Mouse (Mus musculus): ENCODE measurements at regions not wholly inside any gene's neighbourhood (a gene's known extent, or its start where the extent isn't known, plus 50 kb on each side); places are given as distances from the start of the nearest gene placed in this dataset.

DNA sequence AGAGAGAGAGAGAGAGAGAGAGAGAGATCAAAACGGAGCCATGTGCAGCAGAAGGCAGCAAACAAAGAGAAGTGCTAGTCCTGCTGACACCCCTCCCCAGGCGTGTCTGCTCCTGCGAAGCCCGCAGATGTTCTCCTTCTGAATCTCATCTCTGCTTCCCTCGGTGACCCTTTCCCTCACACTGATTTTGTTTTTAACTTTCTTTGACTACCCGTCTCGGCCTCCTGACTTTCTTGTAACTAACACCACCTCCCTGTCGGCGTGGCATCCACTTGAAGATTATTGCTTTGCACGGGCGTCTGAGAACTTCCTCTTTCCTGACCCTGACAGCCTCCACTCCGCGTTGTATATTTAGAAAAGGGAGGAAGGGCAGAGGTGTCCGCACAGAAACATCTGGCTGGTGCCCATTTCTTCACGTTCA, 654.3 kb downstream of the Adgrl2 start:
- no peak for DNase-seq (ENCODE audit: low spot score in 2 of 2)

DNA sequence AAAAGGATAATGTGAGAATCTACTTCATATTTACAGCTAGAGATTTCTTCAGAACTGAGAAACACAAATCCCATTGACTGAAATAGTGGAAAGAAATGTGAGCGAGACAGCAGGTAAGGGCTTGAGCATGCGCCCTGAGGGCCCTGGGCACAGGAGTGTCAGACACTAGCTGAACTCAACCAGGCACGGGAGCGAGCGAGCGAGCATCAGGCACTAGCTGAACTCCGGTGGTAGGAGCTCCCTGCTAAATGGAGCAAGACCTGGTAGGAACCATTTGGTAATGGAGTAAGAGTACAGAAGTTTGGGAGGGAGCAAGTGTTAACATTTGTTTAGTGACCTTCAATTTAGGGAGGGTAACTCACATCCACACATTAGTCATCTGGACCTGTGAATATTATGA, 654.7 kb downstream of the Adgrl2 start:
- no peak for DNase-seq (ENCODE audit: low spot score in 2 of 2)

DNA sequence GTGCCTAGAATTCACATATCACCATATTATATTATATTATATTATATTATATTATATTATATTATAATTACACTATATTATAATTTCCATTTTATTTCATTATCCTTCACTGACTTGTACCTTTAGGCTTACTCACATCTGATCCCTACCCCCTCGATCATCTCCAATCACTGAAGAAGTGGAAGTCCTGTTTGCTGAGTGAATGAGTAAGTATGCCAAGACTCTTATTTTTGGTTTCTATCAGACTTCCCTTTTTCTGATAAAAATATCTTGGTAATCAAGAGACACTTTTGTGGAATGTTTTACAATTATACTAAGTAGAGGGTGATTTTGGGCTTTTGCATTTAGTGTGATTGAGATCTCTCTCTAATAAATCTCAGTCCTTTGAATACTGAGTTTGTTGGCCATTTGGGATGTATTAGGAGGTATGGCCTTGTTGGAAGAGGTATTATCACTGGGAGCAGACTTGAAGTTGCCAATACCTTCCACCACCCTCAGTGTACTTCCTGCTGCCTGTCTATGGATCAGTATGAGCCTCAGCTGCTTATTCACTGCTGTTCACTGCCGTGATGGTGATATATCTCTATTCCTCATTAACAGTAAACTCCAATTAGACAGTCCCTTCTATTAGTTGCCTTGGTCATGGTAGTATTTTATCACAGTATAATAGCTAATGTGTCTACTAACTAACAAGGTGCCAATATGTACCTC, 665.3 kb downstream of the Adgrl2 start:
- no peak for DNase-seq (ENCODE audit: low spot score in 2 of 2)

DNA sequence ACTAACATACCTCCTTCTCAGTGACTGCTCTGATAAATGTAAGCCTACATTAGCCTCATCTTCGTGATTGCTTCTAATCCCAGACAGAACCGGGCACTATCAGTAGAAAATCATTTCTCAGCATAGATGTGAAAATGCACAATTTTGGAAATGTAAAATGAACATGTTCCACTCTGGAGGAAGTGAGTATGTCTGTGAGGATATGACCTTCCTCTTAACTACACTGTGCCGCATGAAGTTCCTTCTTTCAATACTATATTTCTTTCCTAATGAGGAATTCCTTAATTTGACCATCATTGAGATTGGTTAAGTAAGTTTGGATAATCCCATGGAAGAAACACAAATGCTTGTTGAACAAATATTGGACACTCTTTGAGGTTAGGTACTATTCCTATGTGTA, 668.5 kb downstream of the Adgrl2 start:
- no peak for DNase-seq (ENCODE audit: low spot score in 2 of 2)

DNA sequence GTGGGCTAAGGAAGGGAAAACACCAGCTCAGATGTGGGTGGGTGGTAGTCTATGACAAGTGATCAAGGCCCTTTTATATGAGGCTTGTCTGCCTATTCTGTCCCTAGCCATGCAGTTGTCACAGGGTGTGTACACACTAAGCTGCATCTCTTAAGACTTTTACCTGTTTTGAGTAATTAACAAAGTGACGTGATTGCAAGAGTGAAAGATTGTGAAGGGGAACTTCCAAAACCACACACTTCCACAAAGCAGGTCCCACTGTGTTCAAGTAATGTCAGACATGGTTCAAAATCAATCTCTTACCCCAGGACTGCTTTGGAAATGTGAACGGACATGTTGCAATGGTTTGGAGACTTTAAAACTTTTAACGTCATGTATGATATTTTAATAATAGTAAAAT, 674.2 kb downstream of the Adgrl2 start:
- no peak for DNase-seq (ENCODE audit: low spot score in 2 of 2)

DNA sequence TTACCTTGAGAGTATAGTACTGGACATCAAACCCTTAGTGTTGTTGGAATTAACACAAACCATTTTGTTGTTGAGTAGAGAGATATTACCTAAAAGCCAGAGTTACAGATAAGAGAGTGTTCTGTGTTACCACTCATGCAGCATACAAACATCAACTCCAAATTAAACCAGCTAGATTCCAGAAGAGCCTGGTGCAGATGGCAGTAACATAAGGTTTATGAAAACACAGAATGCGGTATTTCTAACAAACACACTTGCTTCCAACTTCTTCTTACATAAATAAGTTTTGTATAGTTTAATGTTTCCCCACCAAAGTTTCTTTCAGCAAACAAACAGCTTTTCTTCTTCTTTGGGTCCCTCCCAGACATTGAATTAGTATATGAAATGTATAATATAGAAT, 675.1 kb downstream of the Adgrl2 start:
- DNase-seq (ENCODE audit: low spot score in 2 of 2): no peak

DNA sequence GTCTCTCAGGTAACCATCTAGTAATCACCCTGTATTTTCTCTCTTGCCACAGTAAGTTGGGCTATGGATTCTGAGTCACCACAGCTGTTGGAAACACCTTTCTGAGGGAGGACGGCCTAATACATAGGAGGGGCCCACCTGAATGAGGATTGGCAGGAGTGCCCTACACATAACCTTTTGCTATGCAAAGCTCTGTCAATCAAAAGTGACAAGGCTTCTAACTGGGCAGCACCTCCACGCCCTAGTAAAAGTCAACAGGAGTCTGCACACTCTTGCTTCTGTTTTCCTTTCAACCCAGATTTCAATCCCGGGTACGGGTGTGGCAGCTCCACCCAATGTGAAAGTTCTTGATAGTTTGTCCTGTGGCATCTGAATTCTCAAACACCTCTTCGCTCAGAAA, 694.8 kb downstream of the Adgrl2 start:
- DNase-seq (ENCODE audit: low spot score in 2 of 2): no peak

DNA sequence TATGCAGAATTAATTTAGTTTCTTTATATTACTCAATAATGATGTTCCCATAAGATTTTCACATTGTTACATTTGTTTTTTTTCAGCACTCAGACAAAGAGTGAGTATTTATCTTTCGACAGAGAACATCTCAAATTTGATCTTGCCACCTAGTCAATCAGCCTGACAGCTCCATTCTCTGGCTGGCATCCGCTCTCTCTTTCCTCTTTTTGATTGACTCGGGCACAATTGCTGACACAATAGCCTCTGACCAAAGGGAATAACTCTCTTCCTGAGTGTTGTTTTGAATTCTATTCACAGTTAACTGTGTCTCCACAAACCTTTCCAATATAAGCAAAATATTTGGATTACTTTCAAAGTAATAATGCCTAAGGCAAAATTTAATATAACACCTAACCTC, 711.4 kb downstream of the Adgrl2 start:
- DNase-seq (ENCODE audit: low spot score in 2 of 2): no peak

DNA sequence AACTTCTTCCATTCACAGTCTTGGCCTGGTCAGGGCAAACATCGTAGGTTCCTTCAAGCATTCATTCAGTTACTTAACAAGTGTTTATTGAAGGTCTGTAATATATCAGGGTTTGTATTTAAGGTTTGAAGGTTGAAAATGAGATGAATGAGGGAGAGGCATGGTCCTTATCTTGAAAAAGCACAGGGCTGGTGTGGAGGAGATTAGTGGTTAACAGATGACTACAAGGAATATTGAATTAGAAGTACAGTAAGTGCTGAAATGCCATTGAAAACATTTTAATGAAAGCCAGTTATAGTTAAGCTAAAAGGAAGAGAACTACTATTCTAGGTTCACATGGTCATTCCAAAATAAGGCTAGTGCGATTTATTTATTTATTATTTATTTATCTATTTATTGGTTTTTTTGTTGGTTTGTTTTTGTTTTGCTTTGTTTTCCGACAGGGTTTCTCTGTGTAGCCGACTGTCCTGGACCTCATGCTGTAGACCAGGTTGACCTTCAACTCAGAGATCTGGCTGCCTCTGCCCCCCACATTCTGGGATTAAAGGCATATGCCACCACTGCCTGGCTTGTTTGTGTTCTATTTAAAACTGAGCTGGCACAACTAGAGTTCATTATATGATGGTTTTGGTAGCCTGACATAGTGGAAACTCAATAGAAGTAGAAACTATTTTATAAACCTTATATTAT, 718.1 kb downstream of the Adgrl2 start:
- no peak for DNase-seq (ENCODE audit: low spot score in 2 of 2)

DNA sequence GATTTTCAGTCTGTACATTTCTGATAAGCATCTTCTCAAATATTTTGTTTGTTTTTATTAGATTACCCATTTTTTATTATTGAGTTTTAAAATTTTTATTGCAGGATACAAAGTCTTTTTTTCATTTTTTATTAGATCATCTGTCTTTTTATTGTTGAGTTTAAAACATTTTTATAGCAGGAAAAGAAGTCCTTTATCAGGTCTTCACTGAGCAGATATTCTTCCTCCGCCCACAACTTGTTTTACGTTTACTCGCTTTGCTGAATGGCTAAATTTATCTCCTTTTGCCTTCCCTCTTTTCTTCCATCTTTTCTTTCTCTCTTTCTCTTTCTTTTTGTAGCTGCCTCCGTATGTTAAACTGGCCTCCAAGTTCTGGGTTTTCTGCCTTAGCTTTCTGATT, 721.5 kb downstream of the Adgrl2 start:
- DNase-seq (ENCODE audit: low spot score in 2 of 2): no peak

DNA sequence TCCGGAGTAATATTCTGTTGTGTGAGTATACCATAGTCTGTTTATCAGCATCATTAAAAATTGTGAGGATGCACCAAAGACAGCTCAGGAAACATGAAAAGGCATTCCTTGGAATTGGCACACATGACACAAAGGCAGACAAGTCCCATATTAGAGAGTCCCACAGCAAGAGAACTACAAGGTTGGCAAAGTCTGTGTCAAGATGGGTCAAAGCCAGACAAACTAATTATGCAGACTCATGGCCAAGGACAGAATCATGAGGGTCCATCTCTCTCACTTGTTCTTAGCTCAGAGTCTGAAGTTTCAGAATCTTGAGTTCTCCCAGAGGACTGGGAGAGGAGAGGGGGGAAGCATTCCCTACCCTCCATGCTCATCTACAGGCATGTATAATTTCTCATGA, 731.1 kb downstream of the Adgrl2 start:
- no peak for DNase-seq (ENCODE audit: low spot score in 2 of 2)

DNA sequence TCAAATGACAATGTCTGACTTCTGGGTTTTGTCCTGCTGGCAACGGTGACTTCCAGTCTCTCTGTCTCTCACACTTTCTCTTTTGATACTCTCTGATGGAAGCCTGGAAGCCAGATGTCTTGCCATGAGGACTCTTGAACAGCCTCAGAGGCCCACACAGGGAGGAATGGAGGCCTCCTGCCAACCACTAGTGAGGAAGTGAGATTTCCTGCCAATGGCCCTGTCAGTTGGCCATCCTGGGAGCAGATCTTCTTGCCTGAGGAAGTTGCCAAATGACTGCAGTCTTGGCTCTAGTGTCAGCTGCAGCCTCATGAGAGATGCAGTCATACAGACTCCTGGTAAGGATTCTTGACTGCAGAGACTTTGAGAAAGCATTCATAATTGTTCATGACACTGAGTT, 741.7 kb downstream of the Adgrl2 start:
- no peak for DNase-seq (ENCODE audit: low spot score in 2 of 2)

DNA sequence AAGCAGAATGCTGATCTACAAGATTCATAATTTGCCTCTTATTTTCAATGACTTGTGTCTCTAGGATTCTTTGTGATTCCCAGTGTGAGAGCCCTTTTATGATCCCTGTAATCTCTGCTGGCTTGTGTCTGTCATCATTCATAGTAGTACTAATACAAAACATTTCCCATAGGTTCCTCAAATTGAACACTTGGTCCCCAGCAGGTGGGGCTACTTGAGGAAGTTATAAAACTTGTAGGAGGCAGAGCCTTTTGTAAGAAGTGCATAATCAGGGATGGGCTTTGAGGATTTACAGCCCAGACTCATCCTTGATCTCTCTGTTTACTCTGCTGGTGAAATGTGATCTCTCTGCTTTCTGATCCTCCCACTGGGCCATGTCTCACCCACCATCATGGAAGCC, 743.6 kb downstream of the Adgrl2 start:
- DNase-seq (ENCODE audit: low spot score in 2 of 2): no peak

DNA sequence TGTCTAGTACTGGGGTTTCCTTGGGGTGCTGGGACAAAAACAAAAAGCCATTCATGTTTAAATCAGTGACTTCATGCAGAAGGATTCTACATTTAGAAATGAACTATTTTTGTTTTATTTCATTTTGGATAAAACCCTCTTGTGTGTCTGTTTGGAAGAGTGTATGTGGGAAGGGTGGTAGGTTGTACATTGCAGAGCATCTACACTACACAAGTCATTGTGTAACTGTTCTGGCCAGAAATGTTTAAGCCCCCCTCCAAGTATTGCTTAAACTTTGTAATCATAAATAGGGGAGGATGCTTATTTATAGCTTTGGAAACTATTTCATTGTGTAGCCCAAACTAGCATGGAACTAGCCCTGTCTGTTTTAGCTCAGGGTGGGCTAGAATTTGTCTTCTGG, 752.3 kb downstream of the Adgrl2 start:
- no peak for DNase-seq (ENCODE audit: low spot score in 2 of 2)

DNA sequence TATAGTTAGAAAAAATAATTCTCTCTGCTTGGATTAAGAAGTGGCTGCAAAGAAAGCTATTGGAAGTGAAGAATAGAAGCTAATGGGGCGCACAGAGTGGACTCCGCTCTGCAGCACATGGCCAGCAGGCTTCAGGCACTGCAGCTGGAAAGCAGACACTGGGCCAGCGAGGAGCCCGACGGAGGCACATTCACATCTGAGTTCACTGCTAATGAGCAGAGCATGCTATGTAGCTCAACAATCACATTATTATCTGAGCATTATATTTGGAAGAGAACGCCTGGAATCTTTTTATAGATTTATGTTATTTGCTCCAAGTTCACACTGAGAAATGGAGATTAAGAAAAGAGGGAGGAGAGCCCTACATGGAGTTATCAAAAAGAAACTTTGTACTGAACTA, 752.8 kb downstream of the Adgrl2 start:
- no peak for DNase-seq (ENCODE audit: low spot score in 2 of 2)

DNA sequence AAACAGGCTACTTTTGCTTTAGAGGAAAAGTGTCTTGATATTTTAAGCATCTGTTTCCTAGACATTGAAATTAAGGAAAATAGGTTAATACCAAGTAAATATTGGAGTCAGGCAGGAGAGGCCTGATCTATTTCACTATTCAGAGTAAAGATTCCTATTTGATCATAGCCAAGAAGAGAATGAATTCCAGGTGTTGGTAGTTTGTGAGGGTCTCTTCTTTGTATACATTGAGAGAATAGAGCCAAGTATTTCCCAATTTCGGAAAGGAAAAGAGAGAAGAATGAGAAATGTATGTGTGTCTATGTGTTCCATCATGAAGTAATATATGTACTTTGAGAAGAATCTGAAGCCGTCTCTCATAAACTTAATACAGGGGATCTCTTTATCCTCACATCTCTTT, 756.7 kb downstream of the Adgrl2 start:
- DNase-seq (ENCODE audit: low spot score in 2 of 2): no peak

DNA sequence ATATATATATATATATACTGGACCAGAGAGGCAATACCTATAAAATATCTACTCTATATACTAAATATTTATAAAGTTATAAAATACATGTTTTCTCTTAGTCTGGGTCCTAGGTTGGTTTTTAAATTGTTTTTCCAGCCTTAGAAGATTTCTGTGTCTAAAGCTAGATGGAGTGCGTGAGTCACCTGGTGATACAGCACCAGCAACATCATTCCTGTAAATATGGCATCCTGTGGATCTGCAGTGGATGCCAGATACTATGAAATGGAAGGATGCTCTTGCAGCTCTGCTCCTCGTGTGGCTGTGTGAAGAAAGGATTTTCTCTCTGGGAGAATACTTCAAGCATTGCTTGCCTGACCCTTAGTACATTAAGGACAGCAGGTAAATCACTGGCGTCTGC, 761.2 kb downstream of the Adgrl2 start:
- no peak for DNase-seq (ENCODE audit: low spot score in 2 of 2)

DNA sequence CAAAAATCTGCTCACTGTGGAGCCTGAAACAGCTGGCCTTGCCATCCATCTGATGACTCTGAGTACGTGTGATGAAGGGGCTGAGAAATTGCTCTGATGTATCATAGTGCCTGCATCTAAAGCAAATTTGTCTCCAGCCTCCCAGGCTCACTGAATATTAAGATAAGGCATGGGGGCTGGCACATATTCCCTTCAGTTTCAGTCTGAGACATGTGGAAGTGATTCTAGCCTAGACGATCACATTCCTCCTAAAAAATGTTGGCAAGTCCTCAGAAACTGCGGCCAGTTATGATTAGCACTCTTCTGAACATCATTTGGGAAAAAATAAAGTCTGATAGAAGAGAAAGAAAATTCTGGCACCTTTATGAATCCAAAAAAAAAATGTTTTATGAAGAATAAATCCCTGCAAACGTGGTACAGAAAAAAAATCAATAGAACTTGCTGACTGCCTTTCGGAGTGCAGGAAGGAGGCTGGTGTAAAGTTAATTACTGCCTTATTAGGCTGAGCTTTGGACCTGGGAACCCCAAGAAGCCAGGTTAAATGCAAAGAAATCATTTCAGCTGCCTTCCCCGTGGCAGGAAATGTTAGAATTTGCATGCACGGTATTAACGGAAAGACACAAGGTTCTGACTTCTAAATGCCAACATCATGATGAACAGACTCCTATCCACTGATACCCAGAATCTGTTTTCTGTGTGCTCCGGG, 762.2 kb downstream of the Adgrl2 start:
- DNase-seq (ENCODE audit: low spot score in 2 of 2): no peak

DNA sequence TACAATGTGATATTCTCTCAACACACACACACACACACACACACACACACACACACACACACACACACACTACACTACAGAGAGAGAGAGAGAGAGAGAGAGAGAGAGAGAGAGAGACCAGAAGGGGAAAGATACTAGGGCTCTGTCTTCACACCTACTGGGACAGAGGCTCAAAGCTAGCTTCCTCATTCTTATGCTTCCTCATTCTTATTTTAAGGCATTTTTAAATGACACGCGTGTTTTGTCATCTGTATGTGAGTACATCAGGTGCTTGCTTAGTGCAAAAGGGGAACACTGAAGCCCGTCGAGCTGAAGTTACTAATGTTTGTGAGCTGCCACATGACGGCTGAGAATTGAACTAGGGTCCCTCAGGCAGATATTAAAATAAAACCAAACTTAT, 769.5 kb downstream of the Adgrl2 start:
- no peak for DNase-seq (ENCODE audit: low spot score in 2 of 2)

DNA sequence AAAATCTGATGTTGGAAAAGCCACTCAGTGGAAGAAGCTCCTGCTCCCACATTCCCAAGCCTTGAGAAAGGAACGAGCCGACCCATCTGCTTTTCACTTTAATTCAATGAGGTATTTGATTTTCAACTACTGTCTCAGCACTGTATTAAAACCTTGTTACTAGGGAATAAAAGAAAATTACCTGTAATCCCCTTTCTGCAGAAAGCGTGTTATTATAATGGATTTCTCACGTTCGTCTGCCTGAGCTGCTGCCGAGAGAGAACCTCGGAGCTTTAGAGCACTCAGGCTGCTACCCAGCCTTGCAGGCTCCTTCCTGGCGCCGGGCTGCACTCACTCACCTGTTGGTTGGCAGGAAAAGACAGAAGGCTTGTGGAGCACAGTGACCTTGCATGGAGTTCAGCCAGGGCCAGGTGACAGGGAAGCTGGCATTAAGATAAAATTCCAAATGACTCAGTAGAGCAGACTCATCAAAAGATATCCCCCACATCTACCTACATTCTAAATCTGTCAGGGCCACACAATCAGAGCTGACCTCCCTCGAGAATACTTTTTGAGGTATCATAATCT, 770.2 kb downstream of the Adgrl2 start:
- DNase-seq (ENCODE audit: low spot score in 2 of 2): no peak

DNA sequence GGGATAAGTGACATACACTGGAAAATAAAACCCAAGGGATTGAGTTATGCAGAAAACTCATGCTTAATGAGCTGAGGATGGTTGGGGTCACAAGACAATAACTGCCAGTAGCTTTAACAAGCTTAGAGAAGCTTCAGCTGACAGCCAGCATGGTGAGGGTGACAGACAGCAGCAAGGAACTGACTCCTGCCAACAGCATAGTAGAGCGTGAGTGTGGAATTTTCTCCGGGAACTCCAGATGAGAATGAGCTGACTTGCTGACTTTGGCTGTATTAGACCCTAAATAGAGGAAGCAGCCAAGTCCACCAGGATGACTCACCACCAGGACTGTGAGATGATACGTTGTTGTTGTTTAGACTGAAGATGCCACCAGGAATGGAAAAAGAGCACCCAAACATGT, 788.2 kb downstream of the Adgrl2 start:
- DNase-seq (ENCODE audit: low spot score in 2 of 2): no peak

DNA sequence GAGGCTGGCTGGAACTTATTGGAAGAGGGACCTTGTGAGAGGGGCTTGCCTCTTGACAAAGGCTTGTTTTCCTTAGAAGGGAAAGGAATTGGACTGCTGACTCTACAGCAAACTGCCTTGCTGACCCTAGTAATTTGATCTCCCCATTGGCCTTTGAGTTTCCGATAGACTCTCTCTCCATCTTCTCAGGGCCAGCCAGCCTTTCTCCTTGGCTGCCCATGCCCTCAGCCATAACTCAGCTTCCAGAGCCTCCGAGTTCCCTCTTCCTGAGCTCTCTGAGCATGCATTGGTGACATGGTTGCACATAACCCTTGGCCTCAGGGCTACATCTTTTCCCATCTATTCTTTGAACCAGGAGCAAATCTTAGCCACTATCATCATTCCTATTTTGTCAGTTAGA, 803.7 kb downstream of the Adgrl2 start:
- no peak for DNase-seq (ENCODE audit: low spot score in 2 of 2)

DNA sequence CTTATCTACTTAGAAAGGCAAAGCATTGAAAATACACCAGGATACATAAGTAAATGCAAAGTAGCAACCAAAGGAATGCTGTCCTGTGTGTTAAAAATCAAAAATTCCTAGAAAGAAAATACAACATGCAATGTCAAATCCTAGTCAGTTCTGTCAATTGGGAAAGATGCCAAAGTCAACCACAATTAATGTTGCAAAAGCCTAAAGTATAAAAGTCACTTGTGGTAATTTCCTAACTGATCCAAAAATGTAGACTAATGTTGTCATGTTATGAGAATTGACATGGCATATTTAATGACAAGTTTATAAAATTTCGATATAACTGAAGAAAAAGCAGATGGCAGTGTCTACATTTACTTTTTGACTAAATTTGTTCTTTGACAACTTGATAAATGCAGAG, 822.8 kb downstream of the Adgrl2 start:
- no peak for DNase-seq (ENCODE audit: low spot score in 2 of 2)

All from right cerebral cortex, postnatal 36 days (tissue).